Mouse (Mus musculus) liver, embryonic 16.5 days (tissue): ENCODE measurements at regions not wholly inside any gene's neighbourhood (a gene's known extent, or its start where the extent isn't known, plus 50 kb on each side); places are given as distances from the start of the nearest gene placed in this dataset.

Experiments used
- ATAC-seq: fragments of 200-750 bp; cut with Nextera tagmentation; 2 replicates; pipeline ENCODE4 v1.8.0; 2017; ENCODE audit warnings: low read depth, mild to moderate bottlenecking, moderate number of reproducible peaks, moderate library complexity
- H3K27ac ChIP-seq: fragments of 300-500 bp; sonication (generic); 2 replicates; pipeline ENCODE4 v1.5.1; 2014; ENCODE audit warnings: mild to moderate bottlenecking, low read length
- H3K27me3 ChIP-seq: fragments of 300-500 bp; sonication (generic); 2 replicates; pipeline ENCODE4 v1.6.1; 2014; ENCODE audit warnings: low read depth, low read length, mixed read lengths; ENCODE audit not compliant: control insufficient read depth, insufficient read depth
- H3K36me3 ChIP-seq: fragments of 300-500 bp; sonication (generic); 2 replicates; pipeline ENCODE4 v1.6.1; 2014; ENCODE audit warnings: mild to moderate bottlenecking; ENCODE audit not compliant: control insufficient read depth, insufficient read depth
- H3K4me1 ChIP-seq: fragments of 300-500 bp; sonication (generic); 2 replicates; pipeline ENCODE4 v1.6.1; 2014; ENCODE audit warnings: low read depth, low read length, mixed read lengths; ENCODE audit not compliant: control insufficient read depth
- H3K4me2 ChIP-seq: fragments of 300-500 bp; sonication (generic); 2 replicates; pipeline ENCODE4 v1.6.1; 2014; ENCODE audit warnings: low read depth, low read length, mixed read lengths
- H3K4me3 ChIP-seq: fragments of 300-500 bp; sonication (generic); 2 replicates; pipeline ENCODE4 v1.5.1; 2014; ENCODE audit warnings: low read depth, mild to moderate bottlenecking, low read length
- H3K9ac ChIP-seq: fragments of 300-500 bp; sonication (generic); 2 replicates; pipeline ENCODE4 v1.6.1; 2014; ENCODE audit warnings: low read depth, low read length
- H3K9me3 ChIP-seq: fragments of 300-500 bp; sonication (generic); replicated peaks from 2 replicates; pipeline ENCODE4 v1.6.1; 2016; ENCODE audit warnings: low read length; ENCODE audit not compliant: control insufficient read depth
- WGBS: fragments of 180-500 bp; shearing (Covaris S2); extraction: QIAGEN DNeasy Blood & Tissue Kit; methylation state at CpG from one replicate; pipeline ENCODE4 v1.1.7; 2014; ENCODE audit not compliant: insufficient replicate concordance; 5-methylcytosine and 5-hydroxymethylcytosine counted together

DNA sequence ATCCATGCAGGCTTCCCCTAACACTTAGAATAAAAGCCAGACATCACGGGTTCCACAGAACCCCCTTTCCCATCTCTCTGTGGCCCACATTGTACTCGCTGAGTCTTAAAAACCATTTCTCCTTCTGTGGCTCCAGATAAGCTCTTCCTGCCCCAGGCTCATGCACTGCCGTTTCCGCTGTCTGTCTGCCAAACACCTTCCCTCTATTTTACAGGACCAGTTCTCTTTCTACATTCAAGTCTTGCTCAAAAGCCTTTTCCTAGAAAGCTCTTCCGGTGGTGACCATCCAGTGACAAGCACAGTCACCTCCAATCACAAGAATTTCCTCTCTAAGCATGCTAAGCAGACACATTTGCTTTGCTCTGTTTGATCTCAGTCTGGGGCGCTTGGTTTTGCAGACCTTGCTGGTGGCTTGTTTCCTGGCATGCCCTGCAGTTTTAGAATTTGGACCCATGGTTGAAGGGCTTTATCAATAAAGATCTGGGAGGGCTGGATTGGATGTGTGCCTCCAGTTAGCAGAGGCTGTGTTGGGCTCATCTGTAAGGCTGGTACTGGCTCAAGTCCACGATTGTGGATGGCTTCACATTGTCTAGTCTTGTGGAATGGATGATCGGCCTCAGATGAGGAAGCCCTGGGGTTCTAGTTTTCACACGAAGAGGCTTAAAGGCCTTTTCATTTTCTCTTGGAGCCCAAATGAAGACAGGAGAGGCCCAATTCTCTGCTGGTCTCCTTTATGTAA lies 87.8 kb upstream of the Lhx1 start:
- no peak for ATAC-seq
- no peaks in the 10 kb centered on the region for H3K27me3 ChIP-seq
- no peak overlapping the region for H3K27ac ChIP-seq
- no peaks in the 10 kb centered on the region for H3K4me1 ChIP-seq
- H3K9ac ChIP-seq: no peak overlapping the region
- H3K36me3 ChIP-seq: no peaks in the 10 kb centered on the region
- no peaks in the 10 kb centered on the region for H3K9me3 ChIP-seq
- H3K4me2 ChIP-seq: no peak overlapping the region
- WGBS: 26% methylated on average over 9 of the region's 9 CpGs
- no peak overlapping the region for H3K4me3 ChIP-seq

DNA sequence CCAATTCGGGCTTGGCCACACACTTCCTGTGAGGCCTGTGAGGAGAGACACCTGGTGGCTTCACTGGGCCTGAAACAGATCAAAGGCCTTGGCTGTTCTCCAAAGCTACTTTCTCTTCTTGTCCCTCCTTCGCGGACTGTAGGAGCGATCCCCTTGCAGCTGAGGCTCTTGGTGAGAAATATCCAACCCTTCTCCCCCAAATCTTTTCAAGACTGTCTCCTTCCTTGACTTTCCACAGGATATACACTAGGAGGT lies 86.2 kb upstream of the Lhx1 start:
- Histone ChIP-seq H3K27me3 (no peaks in the 10 kb centered on the region; the same call in 1 of the 2 replicates), H3K4me3 (no peak overlapping the region), H3K36me3 (no peaks in the 10 kb centered on the region), H3K9me3 (no peaks in the 10 kb centered on the region), H3K4me1 (no peaks in the 10 kb centered on the region), H3K27ac (no peak overlapping the region), H3K4me2 (no peak overlapping the region), H3K9ac (no peak overlapping the region)
- 49% methylated on average over 4 of the region's 4 CpGs for WGBS
- no peak for ATAC-seq

- ATAC-seq: no peak
- H3K4me2 ChIP-seq: no peak overlapping the region
- 65% methylated on average over 7 of the region's 7 CpGs for WGBS
- no peak overlapping the region for H3K27ac ChIP-seq
- H3K9ac ChIP-seq: no peak overlapping the region
- no peaks in the 10 kb centered on the region; the same call in none of the 2 replicates for H3K27me3 ChIP-seq
- H3K36me3 ChIP-seq: no peaks in the 10 kb centered on the region
- H3K4me1 ChIP-seq: no peaks in the 10 kb centered on the region
- H3K4me3 ChIP-seq: no peak overlapping the region
- no peaks in the 10 kb centered on the region for H3K9me3 ChIP-seq
Observed at GRCm38 (mm10) chr11:84610774-84611624, 85.7 kb upstream of the Lhx1 start.

GRCm38 (mm10) chr11:84604781-84605180 lies 79.4 kb upstream of the Lhx1 start:
- Histone ChIP-seq H3K36me3 (no peaks in the 10 kb centered on the region), H3K27me3 (no peaks in the 10 kb centered on the region; the same call in none of the 2 replicates), H3K9ac (no peak overlapping the region), H3K4me2 (no peak overlapping the region), H3K4me3 (no peak overlapping the region), H3K4me1 (no peaks in the 10 kb centered on the region), H3K27ac (no peak overlapping the region), H3K9me3 (no peaks in the 10 kb centered on the region)
- 13% methylated on average over 6 of the region's 6 CpGs for WGBS
- no peak for ATAC-seq

DNA sequence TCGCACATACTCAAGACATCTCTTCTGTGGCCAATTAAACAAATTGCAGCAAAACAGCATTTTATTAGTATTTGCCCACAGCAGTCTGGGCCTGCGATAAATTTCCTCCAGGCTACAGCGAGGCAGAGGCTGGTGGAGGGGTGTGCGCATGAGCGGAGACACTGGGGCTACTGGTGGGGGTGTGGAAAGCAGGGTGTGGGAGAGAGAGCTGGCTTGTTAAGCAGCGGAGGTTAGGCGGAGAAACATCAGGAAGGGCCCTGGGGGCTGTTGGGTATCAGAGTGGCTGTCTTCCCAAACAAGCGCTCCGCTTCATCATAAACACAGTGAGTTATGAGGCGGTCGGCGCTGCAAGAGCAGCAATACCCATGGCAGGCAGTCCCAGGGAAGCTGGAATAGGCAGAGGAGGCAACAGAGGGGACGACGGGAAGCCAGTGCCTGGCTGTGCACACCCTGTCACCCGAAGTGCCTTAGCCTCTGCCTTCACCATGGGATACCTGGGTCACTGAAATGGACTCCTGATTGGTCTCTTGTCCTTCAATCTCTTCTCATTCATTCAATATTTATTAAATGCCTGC lies 74.0 kb upstream of the Lhx1 start:
- ATAC-seq: no peak
- Histone ChIP-seq H3K27me3 (peaks cover 2% of the 10 kb centered on the region), H3K27ac (no peak overlapping the region), H3K9me3 (no peaks in the 10 kb centered on the region), H3K9ac (no peak overlapping the region), H3K36me3 (no peaks in the 10 kb centered on the region), H3K4me2 (no peak overlapping the region), H3K4me1 (no peaks in the 10 kb centered on the region), H3K4me3 (no peak overlapping the region)
- WGBS: 67% methylated on average over 15 of the region's 15 CpGs

GRCm38 (mm10) chr11:84597572-84598295 lies 72.4 kb upstream of the Lhx1 start:
- 54% methylated on average over 9 of the region's 9 CpGs for WGBS
- H3K4me2 ChIP-seq: no peak overlapping the region
- no peaks in the 10 kb centered on the region for H3K36me3 ChIP-seq
- H3K4me1 ChIP-seq: peaks cover 5% of the 10 kb centered on the region
- no peak overlapping the region for H3K4me3 ChIP-seq
- H3K27ac ChIP-seq: 0 out of 2 replicates have a peak overlapping the region, but pooled peaks have one; percentile 33
- ATAC-seq: peak; percentile 17; the same call in 1 of the 2 replicates
- no peaks in the 10 kb centered on the region for H3K9me3 ChIP-seq
- no peak overlapping the region for H3K9ac ChIP-seq
- H3K27me3 ChIP-seq: peaks cover 2% of the 10 kb centered on the region

GRCm38 (mm10) chr11:84592715-84593339 lies 67.5 kb upstream of the Lhx1 start:
- ATAC-seq: peak; percentile 95
- Histone ChIP-seq H3K27me3 (no peaks in the 10 kb centered on the region), H3K36me3 (no peaks in the 10 kb centered on the region), H3K27ac (no peak overlapping the region), H3K9me3 (no peaks in the 10 kb centered on the region), H3K4me3 (no peak overlapping the region), H3K4me1 (peaks cover 7% of the 10 kb centered on the region), H3K4me2 (peak overlapping the region; percentile 6), H3K9ac (no peak overlapping the region)
- 6% methylated on average over 6 of the region's 6 CpGs for WGBS

GRCm38 (mm10) chr11:84587107-84587506 lies 61.8 kb upstream of the Lhx1 start:
- H3K4me1 ChIP-seq: no peaks in the 10 kb centered on the region
- WGBS: 43% methylated on average over 14 of the region's 14 CpGs
- peaks cover 2% of the 10 kb centered on the region; the same call in 1 of the 2 replicates for H3K27me3 ChIP-seq

More at GRCm38 (mm10) chr11:84587107-84587506, 61.8 kb upstream of the Lhx1 start:
- H3K9ac ChIP-seq: no peak overlapping the region
- H3K4me2 ChIP-seq: no peak overlapping the region
- H3K4me3 ChIP-seq: no peak overlapping the region
- ATAC-seq: no peak
- H3K36me3 ChIP-seq: no peaks in the 10 kb centered on the region
- H3K9me3 ChIP-seq: no peaks in the 10 kb centered on the region
- no peak overlapping the region for H3K27ac ChIP-seq
